Mouse (Mus musculus): ENCODE data around the gene Crip2.

Crip2 gene

DNA sequence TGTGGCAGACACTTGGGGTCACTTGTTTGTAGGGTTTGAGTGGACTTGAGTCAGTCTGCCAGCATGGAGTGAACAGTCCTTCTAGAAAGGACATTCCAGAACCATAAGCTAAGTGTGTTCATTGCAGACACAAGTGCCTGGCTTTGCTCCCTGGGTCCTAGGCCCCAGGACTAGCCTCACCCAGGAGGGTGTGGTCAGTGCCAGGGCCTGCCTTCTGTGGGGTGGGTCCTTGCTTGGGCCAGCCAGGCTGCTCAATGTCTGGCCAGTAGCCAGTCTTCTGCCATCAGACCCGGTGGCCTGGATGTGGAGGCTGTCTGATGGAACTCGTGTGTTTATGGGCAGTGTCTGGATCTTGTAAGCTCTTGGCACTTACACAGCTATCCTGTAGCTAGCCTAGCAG is 7.5 kb upstream of the Crip2 start:
- no peak for DNase-seq

DNA sequence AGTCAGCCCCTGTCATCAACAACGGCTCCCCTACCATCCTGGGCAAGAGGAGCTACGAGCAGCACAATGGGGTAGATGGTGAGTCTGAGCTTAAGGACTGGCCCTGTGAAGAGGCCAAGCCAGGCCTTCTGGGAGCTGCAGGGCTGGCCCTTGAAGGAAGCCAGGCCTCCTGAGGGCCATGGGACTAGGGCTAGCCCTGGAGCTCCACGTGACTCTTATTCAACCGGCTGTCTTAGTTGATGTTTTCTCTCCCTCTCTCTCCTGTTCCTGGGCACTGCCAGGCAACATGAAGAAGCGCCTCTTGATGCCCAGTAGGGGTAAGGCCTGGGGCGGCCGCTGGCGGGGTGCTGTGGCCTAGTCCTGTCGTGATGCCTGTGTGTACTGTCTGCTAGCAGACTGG is 6.8 kb upstream of the Crip2 start:
- no peak for DNase-seq

DNA sequence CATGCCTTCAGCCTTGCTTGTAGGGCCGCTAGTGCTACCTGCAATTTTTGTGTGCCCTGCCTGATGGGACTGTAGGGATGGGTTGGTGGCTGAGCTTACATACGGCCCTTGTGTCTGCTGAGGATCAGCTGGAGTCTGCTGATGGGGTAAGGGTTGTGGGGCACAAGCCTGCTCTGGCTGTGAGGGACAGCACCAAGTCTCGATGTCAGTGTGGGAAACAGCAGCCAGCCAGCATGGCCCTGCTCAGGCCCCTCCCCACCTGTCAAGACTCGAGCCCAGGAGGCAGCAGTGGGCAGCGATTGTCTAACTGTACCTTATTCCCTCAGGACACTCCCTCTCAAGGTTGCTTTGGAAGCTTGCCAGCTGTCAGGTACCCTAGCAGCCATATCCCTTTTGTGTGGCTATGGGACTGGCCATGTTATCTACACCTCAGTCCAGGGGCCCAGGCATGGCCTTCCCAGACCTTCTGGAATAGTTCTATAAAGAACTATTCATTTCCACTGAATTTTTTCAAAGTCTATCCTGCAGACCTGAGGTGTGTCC is 6.1 kb upstream of the Crip2 start:
- no peak for DNase-seq

DNA sequence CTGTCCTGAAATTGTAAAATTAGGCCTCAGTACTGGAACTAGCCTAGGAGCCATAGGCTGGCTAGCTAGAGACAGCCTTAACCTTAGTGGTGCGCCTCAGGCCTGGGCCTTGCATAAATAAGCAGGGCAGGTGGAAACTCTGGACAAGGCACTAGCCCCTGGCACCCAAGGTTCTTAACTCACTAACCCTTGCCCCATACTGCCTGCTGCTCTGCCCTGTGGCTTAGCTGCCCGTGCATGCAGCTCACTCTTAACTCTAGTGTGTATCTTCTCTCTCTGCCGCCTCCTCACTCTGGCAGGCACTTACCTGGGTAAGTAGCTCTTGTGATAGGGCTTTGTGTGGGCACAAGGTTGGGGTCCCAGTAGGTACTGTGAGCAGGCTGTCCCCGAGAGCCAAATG is 5.5 kb upstream of the Crip2 start:
- DNase-seq: no peak

DNA sequence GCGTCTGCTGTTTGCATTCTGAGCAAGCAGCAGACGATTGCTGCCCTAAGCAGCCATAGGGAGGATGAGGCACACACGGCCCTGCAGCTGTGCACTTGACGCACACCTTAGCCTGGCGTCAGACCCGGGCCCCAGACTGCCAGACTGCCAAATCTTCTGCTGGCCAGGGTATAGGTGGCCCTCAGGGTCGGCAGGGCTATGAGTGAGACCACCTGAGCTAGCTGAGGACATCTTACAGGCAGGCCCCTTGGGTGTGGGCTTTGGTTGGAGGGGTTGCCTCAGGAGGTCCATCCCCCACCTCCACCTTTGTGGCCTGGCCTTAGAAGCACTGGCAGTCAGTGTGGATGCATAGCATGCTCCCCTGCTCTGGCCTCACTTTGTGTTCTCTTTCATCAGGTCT is 4.6 kb upstream of the Crip2 start:
- DNase-seq: no peak

DNA sequence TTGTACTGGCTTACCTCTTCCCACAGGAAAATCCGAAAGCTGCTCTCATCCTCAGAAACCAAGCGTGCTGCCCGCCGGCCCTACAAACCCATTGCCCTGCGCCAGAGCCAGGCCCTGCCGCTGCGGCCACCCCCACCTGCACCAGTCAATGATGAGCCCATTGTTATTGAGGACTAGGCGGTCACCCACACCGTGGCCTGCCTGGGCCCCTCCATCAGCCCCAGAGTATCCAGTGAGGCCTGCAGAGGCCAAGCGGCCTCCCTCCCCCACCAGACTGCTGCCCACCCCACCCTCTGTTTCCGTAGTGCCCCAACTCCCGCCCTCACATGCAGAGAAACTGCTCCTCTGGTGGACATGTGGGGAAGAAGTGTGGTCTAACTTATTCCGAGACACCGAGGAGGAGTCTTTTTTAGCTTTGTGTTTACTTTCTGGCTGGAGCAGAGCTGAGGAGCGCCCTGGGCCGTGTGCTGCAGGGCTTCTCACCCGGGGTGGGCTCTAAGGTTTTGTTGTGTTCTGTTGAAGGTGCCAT is 3.5 kb upstream of the Crip2 start:
- DNase-seq: no peak

DNA sequence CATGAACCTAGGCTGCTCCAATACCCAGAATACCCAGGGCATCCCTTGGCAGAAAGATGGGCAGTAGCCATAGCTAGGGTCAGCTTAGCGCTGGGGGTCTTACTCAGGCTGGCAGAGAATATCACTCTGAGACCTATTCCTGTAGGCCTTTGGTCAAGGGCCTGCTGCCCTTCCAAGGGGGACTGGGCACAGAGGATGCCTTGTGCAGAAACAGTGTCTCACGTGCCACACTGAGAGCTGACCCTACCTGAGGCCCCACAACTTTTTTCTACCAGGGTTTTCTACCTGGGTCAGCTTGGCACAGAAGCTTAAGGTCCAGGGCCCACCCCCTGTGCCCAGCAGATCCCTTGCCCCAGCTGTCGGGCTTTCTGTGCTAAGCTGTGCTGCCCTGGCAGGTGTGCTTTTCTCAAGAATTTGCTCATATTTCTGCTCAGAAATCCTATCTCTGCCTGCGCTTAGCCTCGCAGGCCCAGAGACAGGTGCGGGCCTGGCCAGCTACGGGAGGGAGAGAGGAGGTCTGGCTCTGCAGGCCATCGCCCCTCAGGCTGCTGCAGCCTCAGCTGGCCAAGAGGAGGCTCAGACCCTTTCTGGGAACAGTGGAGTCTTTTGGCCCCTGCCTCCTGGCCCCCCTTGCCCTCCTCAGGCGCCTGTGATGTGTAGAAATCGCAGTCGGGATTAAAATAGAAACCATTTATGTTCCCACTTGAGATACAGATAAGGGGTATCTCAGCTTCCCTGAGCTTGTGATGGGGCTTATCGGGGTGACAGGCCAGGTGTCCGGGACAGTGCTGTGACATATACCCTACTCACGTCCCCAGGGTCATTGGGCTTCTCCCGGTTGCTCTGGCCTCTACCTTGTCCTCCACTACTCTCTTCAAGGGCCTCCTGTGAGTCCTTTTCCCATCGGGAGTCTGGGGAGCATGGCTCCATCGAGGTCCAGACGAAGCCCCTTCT is 2.5 kb upstream of the Crip2 start:
- no peak for DNase-seq

DNA sequence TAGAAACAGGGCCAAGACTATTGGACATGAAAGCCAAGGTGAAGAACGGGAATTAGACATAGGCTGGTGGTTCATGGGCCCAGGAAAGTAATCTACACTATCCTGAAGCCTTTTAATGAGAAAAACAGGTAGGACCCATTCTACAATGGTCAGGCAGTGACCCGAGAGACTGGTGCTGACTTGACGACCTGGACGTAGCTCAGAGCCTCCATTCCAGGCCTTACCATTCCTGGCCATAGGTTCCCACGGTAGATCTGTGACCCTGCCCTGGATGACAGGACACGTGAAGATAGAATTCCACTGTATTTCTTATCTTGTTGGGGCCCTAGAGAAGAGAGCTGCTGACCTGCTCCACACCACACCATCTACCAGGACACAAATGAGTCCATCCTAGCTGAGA is 1.7 kb upstream of the Crip2 start:
- no peak for DNase-seq

DNA sequence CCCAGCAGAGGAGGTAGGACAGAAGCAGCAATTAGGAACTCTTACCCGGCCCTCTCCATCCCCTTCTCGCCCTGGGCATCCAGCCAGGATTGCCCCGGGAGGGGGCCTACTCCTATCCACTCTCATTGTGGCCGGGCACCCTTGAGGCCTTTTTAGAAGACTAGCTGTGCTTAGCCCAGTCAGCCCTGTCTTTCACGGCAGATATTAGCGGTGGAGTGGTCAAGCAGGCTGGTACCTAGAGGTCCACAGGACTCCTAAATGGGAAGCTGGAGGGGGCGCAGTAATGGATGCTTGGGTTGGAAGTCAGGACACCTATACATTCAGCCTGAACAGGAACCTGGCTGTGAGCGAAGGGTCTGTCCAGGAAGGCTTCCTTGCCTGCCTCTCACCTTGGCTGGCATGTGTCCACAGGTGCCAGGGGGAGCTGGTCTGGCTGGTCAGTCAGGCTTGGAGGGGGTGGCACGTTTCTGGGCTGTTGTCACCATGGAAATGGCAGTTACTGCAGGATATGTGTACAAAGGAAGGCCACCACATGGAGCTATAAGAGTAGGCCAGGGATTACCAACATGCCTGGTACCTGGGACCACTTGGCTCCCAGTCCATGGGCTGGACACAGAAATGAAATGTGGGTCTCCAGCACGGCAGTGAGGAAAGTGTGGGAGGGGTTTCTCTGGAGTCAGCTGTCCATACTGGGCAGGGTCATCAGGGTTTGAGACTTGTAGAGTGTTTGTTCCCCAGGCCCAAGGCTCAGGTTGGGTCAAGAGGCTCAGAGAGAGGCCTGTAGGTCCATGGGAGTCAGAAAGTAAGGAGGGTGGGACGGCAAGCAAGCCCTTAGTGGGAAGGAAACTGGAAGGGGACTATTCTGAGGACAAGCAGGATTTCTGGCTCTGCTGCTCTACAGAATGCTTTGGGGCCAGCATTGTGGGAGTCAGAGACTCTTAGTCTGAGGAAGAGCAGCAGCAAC is 853 bp upstream of the Crip2 start:
- DNase-seq: no peak

DNA sequence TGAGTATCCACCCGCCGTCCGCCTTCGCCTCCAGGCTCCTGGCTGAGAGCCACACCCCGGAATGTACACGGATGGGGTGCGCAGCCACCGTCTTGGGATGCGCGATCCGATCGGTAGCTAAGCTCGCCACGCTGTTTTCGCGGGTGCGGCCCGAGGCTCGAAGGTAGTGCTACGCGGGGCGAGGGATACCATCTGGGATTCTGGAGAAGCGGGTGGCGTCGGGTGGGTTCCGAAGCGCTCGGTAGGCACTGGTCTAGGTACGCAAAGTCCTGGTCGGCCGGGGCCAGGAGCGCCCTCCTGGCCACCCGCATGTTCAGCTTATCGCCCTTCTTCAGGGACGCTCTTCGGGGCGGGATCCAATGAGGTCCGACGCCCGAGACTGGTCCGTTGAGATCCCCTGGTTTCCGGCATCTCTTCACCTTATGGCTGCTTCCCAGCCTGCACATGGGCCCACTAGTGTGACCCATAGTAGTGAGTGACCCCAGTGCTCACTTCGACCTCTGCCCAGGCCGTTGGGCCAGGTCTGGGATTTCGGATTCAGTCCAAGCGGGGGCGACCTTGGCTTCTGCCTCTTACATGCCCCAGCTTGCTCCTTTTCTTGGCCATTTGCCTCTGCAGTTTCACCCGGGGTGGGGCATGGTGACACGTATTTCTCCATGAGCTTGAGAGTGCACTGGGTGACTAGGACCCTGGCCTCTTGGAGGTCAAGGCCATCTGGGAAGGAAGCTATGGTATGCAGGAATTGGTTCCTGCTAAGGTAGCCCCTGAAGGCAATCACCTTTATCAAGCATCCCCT is 778 bp downstream of the Crip2 start:
- DNase-seq: peak; percentile 41

DNA sequence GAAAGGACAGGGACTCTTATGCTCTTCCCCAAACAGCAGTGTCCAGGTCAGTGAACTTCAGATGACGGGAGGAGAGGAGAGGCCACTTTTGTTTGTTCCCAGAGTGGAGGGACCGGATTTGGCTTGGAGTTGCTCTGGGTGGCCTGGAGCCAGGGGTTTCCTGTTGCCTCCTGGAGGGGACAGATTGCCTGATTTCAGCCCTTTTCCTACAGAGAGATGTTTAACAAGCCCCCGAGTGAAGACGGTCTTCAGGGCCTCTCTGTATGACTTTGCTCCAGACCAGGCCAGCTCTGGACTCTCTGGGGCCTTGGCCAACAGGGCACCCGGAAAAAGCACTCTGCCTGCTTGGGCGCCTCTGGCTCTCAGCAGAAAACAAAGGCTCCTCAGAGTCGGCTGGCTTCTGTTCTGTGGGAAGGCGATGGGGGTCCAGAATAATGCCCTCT is 1.5 kb downstream of the Crip2 start:
- DNase-seq: no peak

DNA sequence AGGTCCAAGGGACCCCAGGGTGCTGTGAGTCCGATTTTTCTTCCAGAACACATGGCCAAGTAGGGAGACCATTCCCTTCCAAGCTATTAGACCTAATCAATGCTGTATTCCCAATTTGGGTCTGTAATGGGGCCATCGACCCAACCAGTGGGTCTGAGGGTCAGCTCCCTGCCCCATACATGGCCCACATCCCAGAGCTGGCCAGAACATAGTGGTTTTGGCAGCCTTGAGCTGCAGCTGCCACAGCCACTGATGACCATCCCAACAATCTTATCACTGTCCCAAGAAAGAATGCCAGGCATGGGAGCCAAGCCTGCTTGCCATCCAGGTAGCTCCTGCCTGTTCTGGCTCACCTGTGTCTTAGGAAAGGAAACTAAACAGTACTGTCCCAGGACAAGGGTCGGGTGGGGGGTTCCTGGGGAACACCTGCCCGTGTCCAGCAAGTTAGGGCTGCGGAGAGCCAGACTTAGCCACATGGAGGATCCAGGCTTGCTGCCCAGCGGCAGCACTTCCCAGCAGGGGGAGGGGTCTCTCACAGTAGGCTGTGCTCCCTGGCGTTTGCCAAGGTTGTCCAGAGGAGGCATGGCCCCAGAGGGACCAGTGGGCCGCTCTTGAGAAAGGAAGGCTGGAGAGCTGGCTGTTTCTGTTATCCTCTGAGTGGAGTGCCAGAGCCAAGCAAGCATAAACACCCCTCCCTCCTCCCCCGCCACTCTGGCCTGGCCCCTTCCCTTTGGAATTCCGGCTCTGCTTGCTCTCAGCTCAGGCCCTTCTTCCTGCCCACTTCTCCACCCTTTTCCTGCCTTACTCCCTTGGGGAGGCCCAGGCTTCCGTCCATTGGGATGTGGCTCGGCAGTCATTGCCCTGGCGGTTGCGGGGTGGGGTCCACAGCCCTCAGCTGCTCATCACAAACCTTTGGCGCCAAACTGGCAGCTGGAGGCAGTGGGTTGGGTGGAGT is 2.3 kb downstream of the Crip2 start:
- DNase-seq: no peak

DNA sequence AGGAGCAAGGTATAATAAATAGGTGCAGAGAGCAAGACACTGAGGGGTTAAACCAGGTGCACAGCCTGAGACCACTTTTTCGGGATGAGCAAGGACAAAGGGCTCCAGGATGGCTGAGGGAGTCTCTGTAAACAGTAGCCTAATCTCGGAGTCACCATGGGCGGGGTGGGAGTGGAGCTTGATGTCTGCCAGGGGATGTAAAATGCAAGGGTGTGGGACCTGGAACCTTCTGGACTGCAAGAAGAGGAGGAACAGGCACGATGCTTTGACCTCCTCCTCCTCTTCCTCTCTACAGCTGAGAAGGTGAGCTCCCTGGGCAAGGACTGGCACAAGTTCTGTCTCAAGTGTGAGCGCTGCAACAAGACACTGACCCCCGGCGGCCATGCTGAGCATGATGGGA is 3.1 kb downstream of the Crip2 start:
- peak; percentile 40 for DNase-seq

DNA sequence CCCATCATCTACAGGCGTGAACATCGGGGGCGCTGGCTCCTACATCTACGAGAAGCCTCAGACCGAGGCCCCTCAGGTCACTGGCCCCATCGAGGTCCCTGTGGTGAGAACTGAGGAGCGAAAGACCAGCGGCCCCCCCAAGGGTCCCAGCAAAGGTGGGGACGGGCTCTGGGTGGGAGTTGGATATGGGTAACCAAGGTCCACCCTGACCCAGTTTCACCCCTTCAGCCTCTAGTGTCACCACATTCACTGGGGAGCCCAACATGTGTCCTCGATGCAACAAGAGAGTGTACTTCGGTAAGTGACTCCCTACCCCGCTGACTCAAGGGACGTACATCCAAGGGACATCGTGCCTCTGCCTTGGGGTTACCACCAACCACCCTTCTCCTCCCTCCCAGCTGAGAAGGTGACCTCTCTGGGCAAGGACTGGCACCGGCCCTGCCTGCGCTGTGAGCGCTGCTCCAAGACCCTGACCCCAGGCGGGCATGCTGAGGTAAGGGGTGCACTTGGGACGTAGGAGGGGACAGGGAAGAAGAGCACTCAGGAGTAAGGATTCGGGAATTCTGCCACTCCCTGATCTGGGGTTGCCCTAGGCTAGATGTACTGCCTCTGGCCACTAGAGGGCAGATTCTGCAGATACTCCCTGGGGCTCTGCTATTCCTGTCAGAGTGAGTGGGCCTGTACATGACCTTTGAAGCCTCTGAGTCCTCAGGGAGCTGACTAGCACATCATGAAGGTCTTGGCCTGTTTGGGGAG is 4.1 kb downstream of the Crip2 start:
- DNase-seq: peak; percentile 69

DNA sequence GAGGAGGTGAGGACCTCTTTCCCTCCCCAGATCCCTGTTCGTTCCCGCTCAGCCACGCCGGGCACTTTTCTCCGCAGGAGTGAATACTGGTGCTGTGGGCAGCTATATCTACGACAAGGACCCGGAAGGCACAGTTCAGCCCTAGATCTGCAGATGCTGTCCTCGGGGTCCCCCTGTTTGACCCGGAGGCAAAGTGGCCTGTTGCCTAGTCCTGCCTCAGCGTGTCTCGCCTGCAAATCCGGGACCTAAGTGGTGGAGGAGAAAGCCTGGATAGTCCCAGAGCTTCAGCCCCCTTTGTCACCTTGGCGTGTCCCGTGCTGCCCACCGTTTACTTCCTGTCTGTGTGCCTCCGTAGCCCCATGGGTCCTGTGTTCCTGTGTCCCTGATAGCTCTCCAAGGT is 4.8 kb downstream of the Crip2 start:
- no peak for DNase-seq

DNA sequence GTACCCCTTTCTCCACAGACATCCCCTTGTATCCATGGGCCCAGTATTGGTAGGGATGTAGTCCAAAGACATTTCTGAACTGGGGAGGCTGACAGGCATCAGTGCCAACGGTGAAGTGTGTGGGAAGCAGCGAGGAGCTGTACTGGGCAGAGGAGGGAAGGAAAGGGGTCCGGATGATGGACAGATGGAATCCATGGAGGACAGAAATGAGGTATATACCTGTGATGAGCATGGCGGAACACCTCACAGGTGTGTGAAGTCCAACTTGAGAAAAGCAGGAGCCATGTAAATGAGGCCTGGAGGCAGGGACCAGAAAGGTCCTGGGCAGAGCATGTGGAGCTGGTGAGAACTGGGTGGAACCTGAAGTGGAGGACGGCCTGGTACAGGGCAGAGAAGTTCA is 5.6 kb downstream of the Crip2 start:
- DNase-seq: no peak

DNA sequence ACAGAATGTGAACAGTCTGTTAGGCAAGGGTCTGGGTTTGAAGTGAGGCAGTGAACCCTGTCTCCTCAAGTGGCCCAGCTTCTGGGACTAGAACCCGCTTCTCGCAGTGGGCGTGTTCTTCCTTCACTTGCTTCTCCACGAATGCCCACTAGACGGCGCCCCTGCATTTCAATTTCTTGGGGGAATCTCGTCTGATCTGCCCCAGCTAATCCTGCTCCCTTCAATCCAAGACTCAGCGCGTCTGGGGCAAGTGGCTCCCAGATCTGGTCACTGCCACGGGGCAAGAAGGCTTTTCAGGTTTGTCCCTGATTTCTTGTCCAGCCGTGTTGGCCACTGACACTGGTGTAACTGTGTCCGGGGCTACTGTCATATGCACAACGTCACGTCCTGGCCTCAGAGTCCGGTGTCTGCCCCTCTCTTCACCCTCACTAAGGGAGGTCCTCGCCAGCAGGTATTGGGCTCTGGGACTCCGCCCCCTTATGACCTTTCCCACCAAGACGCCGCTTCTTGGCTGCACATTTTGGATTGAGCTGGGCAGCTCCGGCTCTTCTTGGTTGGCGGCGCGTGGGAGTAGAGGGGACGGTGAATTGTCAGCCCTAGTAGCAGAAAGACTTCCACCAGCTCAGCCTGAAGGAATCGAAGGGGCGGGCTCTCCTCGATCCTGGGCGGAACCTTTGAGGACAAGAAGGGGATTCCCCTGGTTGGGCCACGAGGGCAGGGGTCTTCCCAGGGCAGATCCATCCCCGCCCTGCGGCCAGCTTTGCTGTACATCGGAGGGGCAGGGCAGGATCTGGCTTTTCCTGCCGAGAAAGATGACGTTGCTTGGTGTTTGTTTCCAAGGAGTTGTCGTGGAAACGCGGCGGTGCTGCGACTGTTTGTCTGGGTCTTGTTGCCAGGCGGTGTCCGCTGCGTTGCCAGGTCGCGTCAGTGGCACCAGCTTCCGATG is 6.3 kb downstream of the Crip2 start, which contains the start of gene Crip1:
Gene Crip1 (plus strand): TSS at position 205 of the 946 bp plus-strand sequence.
- peak; percentile 93 for DNase-seq

DNA sequence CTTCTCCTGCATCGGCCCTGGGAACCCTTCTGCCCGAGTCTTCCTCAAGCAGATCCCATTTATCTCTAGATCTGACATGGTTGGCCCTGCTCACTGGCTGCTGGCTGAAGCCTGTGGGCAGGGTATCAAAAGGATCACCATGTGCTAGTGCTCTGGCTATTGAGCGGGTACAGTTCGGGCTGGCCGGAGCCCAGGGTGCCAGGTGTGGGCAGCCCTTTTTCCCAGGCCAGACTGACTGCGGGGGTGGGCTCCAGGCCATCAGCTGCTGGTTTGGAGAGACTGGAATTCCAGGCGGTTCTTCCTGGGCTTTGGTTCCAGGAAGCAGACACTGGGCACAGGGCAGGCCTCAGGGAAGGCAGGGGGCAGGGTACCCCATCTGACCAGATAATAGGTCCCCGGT is 7.4 kb downstream of the Crip2 start:
- no peak for DNase-seq
